Mouse (Mus musculus): ENCODE data around the gene Cdk17. TPM values are rescaled to one million over a fixed set of nuclear protein-coding genes. Genes with fewer than 3 reads are reported as not detected.

The Cdk17 gene
- 49.9 and 53.6 TPM in 2 replicates for polyA plus RNA-seq (2015; fragmentation: Nextera tagmentation; extraction: Ambion mirVana)

DNA sequence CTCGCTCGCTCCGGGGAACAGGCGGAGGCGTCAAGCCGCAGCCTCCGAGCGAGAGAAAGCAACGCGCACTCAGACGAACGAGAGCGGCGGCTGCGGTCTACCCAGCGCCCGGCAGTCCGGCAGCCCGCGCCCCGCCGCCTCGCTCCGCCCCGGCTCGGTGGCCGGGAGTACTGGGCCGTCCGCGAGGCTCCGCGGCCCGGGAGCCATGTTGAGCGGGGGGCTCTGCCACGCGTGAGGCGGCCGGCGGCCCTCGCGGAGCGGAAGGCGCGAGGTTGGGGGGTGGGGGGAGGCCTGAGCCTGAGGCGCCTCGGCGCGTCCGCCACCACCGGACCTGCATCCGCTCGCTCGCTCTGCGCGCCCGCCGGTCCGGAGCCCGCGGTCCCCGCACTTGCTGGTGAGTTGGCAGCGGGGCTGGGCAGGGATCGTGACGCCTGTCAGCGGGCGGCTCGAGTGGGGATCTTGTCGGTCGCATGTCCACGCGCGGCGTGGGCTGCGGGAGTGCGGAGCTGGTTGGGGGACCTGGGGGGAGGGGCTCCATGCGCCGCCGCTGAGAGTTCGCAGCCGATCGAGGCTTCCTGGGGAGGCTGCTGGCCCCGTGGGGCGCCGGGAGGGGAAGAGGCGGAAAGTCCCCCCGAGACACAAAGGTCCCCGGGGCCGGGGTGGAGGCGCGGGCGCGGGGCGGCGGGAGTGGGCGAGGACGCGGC, at the start of gene Cdk17:
Gene Cdk17, plus strand, starts transcription at position 69 of the 704 bp plus-strand sequence.
- Histone ChIP-seq H3K9me3 (ENCODE audit: control insufficient read depth, low read length) (no peaks in the 10 kb centered on the region), H3K4me3 (replicated peaks; ENCODE audit: low read length) (peak within 1 kb of the TSS; percentile 90), H3K27ac (ENCODE audit: low read length) (peak within 1 kb of the TSS; percentile 100), H3K4me2 (ENCODE audit: low read length) (peak within 1 kb of the TSS; percentile 78), H3K36me3 (ENCODE audit: control insufficient read depth, insufficient read depth) (no peaks in the 10 kb centered on the region), H3K9ac (replicated peaks; ENCODE audit: low read depth, low read length) (peak within 1 kb of the TSS; percentile 98), H3K4me1 (replicated peaks; ENCODE audit: control insufficient read depth, insufficient read depth, low read length) (peaks cover 27% of the 10 kb centered on the region), H3K27me3 (replicated peaks; ENCODE audit: control insufficient read depth, insufficient read depth, low read length) (no peaks in the 10 kb centered on the region)
- WGBS: under 1% methylated on average over 82 of the region's 97 CpGs
- peak; percentile 75 for ATAC-seq

DNA sequence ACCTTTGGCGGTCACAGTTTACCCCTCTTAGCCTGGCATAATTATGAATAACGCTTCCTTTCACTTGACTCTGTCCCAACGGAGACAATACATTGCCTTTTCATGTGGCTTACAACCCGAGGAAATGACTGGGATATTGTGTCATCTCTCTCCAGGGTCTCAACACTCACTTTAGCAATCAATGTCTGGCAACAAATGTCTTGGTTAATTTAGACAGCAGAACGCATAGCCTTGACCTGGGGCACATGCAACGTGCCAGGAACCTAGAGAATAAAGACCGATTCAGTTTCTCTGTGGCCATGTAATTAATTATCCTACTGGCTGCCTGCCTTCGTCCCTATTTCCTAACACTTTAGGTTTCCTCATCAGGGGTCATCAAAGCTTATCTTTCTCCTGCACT, 49.3 kb upstream of the Cdk17 start:
- H3K9me3 ChIP-seq (ENCODE audit: control insufficient read depth, low read length): no peaks in the 10 kb centered on the region
- H3K27me3 ChIP-seq (replicated peaks; ENCODE audit: control insufficient read depth, insufficient read depth, low read length): no peaks in the 10 kb centered on the region
- 39% methylated on average over 8 of the region's 8 CpGs for WGBS
- H3K27ac ChIP-seq (ENCODE audit: low read length): no peak overlapping the region
- H3K36me3 ChIP-seq (ENCODE audit: control insufficient read depth, insufficient read depth): no peaks in the 10 kb centered on the region
- H3K4me1 ChIP-seq (replicated peaks; ENCODE audit: control insufficient read depth, insufficient read depth, low read length): no peaks in the 10 kb centered on the region
- H3K4me3 ChIP-seq (replicated peaks; ENCODE audit: low read length): no peak overlapping the region
- H3K4me2 ChIP-seq (ENCODE audit: low read length): no peak overlapping the region
- H3K9ac ChIP-seq (replicated peaks; ENCODE audit: low read depth, low read length): no peak overlapping the region
- no peak for ATAC-seq

DNA sequence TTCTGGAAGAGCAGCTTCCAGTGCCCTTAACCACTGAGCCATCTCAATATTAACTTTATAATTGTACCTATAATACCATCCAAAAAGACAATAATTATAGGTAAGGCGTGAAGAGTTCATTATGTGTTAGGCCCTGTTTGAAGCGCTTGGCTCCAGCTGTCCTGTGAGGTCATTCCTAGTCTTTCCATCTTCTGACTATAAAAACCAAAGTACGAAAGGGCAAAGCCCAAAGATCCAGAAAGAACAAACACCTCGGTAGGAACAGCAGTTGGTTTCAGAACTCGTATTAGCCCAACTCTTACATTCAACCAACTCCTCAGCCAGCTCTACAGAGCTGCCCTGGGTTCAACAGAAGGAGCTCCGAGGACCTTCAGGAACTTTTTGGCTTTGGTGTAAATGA, 48.7 kb upstream of the Cdk17 start:
- WGBS: 86% methylated on average over 6 of the region's 6 CpGs
- Histone ChIP-seq H3K4me2 (ENCODE audit: low read length) (no peak overlapping the region), H3K27me3 (replicated peaks; ENCODE audit: control insufficient read depth, insufficient read depth, low read length) (no peaks in the 10 kb centered on the region), H3K27ac (ENCODE audit: low read length) (no peak overlapping the region), H3K4me1 (replicated peaks; ENCODE audit: control insufficient read depth, insufficient read depth, low read length) (no peaks in the 10 kb centered on the region), H3K36me3 (ENCODE audit: control insufficient read depth, insufficient read depth) (no peaks in the 10 kb centered on the region), H3K4me3 (replicated peaks; ENCODE audit: low read length) (no peak overlapping the region), H3K9me3 (ENCODE audit: control insufficient read depth, low read length) (no peaks in the 10 kb centered on the region), H3K9ac (replicated peaks; ENCODE audit: low read depth, low read length) (no peak overlapping the region)
- ATAC-seq: no peak

DNA sequence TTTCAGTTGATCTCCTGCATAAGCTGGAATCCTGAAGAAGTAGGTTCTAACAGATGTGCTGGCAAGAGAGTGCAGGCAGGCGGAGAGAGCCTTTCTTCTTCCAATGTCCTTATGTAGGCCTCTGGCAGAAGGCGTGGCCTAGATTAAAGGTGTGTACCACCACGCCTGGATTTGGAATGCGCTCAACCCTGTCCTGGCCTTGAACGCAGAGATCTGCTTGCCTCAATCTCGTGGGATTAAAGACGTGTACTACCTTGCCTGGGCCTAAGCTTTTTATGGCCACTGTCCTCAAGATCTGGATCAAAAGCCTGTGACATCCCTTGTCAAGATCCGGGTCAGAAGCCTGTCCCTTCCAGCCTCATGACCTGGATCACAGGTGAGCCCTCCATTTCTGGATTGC, 46.7 kb upstream of the Cdk17 start:
- no peak overlapping the region for H3K9ac ChIP-seq (replicated peaks; ENCODE audit: low read depth, low read length)
- no peak overlapping the region for H3K4me3 ChIP-seq (replicated peaks; ENCODE audit: low read length)
- 91% methylated on average over 8 of the region's 8 CpGs for WGBS
- H3K4me1 ChIP-seq (replicated peaks; ENCODE audit: control insufficient read depth, insufficient read depth, low read length): no peaks in the 10 kb centered on the region
- H3K4me2 ChIP-seq (ENCODE audit: low read length): no peak overlapping the region
- H3K27me3 ChIP-seq (replicated peaks; ENCODE audit: control insufficient read depth, insufficient read depth, low read length): no peaks in the 10 kb centered on the region
- no peak for ATAC-seq
- no peaks in the 10 kb centered on the region for H3K36me3 ChIP-seq (ENCODE audit: control insufficient read depth, insufficient read depth)
- H3K27ac ChIP-seq (ENCODE audit: low read length): no peak overlapping the region
- no peaks in the 10 kb centered on the region; the same call in 1 of the 2 replicates for H3K9me3 ChIP-seq (ENCODE audit: control insufficient read depth, low read length)

DNA sequence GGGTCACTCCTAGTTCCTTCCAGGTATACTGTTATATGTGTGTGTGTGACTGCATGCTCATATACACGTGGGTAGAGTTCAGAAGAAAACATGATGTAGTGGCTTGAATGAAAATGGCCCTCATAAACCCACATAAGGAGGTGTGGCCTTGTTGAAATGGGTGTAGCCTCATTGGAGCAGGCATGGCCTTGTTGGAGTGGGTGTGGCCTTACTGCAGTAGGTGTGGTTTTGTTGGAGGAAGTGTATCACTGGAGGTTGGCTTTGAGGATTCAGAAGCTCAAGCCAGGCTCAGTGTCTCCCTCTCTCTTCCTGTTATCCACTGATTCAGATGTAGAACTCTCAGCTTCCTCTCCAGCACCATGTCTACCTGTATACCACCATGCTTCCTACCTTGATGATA, 45.9 kb upstream of the Cdk17 start:
- H3K36me3 ChIP-seq (ENCODE audit: control insufficient read depth, insufficient read depth): no peaks in the 10 kb centered on the region
- no peak overlapping the region for H3K27ac ChIP-seq (ENCODE audit: low read length)
- ATAC-seq: no peak
- H3K27me3 ChIP-seq (replicated peaks; ENCODE audit: control insufficient read depth, insufficient read depth, low read length): no peaks in the 10 kb centered on the region
- no peak overlapping the region for H3K4me3 ChIP-seq (replicated peaks; ENCODE audit: low read length)
- H3K4me1 ChIP-seq (replicated peaks; ENCODE audit: control insufficient read depth, insufficient read depth, low read length): no peaks in the 10 kb centered on the region
- H3K9ac ChIP-seq (replicated peaks; ENCODE audit: low read depth, low read length): no peak overlapping the region
- no peaks in the 10 kb centered on the region; the same call in 1 of the 2 replicates for H3K9me3 ChIP-seq (ENCODE audit: control insufficient read depth, low read length)
- H3K4me2 ChIP-seq (ENCODE audit: low read length): no peak overlapping the region
- WGBS: 71% methylated on average over 1 of the region's 1 CpGs

DNA sequence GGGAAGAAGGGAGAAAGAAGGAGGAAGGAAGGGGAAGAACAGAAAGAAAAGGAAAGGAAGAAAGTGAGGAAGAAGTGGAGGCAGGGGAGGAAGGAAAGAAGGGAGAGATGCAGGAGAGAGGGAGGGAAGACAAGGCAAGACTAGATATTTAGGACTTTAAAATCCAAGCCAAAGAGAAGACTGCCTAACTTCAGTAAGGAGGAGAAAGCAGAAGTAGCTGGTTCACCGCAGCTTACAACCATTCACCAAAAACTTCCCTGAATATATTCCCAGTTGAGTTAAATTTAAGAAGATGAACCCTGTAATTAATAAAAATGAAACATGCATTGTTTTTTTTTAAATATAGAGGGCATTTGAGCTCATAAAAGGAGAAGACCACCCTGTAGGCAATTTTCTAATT, 44.9 kb upstream of the Cdk17 start:
- H3K9me3 ChIP-seq (ENCODE audit: control insufficient read depth, low read length): no peaks in the 10 kb centered on the region; the same call in 1 of the 2 replicates
- no peak overlapping the region for H3K9ac ChIP-seq (replicated peaks; ENCODE audit: low read depth, low read length)
- no peaks in the 10 kb centered on the region for H3K36me3 ChIP-seq (ENCODE audit: control insufficient read depth, insufficient read depth)
- no peak overlapping the region for H3K4me2 ChIP-seq (ENCODE audit: low read length)
- 94% methylated on average over 1 of the region's 1 CpGs for WGBS
- no peak for ATAC-seq
- H3K27me3 ChIP-seq (replicated peaks; ENCODE audit: control insufficient read depth, insufficient read depth, low read length): no peaks in the 10 kb centered on the region
- H3K4me3 ChIP-seq (replicated peaks; ENCODE audit: low read length): no peak overlapping the region
- no peak overlapping the region for H3K27ac ChIP-seq (ENCODE audit: low read length)
- H3K4me1 ChIP-seq (replicated peaks; ENCODE audit: control insufficient read depth, insufficient read depth, low read length): no peaks in the 10 kb centered on the region

DNA sequence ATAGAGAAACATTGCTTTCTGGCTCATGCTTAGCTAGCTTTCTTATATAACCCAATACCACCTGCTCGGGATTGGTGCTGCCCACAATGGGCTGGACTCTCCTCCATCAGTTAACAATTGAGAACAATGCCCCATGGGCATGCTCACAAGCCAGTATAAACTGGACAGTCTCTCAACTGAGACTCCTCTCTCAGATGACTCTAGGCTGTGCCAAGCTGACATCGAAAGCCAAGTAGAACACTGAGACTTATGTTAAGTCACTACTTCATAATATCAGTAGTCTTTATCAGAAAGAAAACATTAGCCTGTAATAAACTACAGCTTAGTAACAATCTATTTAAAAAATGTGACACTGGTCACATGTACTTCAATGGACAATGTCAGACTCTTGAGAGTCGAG, 44.0 kb upstream of the Cdk17 start:
- ATAC-seq: no peak
- no peaks in the 10 kb centered on the region for H3K4me1 ChIP-seq (replicated peaks; ENCODE audit: control insufficient read depth, insufficient read depth, low read length)
- no peak overlapping the region for H3K27ac ChIP-seq (ENCODE audit: low read length)
- no peaks in the 10 kb centered on the region; the same call in 1 of the 2 replicates for H3K9me3 ChIP-seq (ENCODE audit: control insufficient read depth, low read length)
- no peak overlapping the region for H3K9ac ChIP-seq (replicated peaks; ENCODE audit: low read depth, low read length)
- H3K36me3 ChIP-seq (ENCODE audit: control insufficient read depth, insufficient read depth): no peaks in the 10 kb centered on the region
- no peak overlapping the region for H3K4me2 ChIP-seq (ENCODE audit: low read length)
- no peaks in the 10 kb centered on the region for H3K27me3 ChIP-seq (replicated peaks; ENCODE audit: control insufficient read depth, insufficient read depth, low read length)
- no peak overlapping the region for H3K4me3 ChIP-seq (replicated peaks; ENCODE audit: low read length)
- 82% methylated on average over 3 of the region's 3 CpGs for WGBS

DNA sequence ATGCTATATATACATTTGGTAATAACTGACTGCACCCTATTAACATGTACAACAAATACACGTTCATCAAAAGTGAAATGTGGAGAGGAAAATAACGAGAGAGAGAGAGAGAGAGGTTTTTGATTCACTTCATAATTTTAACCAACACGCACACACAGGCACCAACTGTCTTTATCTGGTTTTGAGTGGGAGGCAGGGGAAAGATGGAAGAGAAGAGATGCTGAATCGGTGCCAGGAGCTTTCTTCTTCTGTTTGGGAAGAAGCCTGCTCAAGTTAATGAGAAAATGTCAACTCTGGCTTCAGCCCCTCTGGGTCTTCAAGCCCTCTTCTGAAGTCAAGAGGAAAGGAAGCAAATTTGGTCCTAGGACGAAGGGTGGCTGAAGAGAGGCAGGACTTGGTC, 40.9 kb upstream of the Cdk17 start:
- H3K4me2 ChIP-seq (ENCODE audit: low read length): no peak overlapping the region
- peaks cover 16% of the 10 kb centered on the region for H3K4me1 ChIP-seq (replicated peaks; ENCODE audit: control insufficient read depth, insufficient read depth, low read length)
- ATAC-seq: no peak
- H3K9me3 ChIP-seq (ENCODE audit: control insufficient read depth, low read length): no peaks in the 10 kb centered on the region; the same call in 1 of the 2 replicates
- H3K9ac ChIP-seq (replicated peaks; ENCODE audit: low read depth, low read length): no peak overlapping the region
- H3K27ac ChIP-seq (ENCODE audit: low read length): no peak overlapping the region
- no peak overlapping the region for H3K4me3 ChIP-seq (replicated peaks; ENCODE audit: low read length)
- no peaks in the 10 kb centered on the region for H3K36me3 ChIP-seq (ENCODE audit: control insufficient read depth, insufficient read depth)
- H3K27me3 ChIP-seq (replicated peaks; ENCODE audit: control insufficient read depth, insufficient read depth, low read length): no peaks in the 10 kb centered on the region
- 39% methylated on average over 5 of the region's 5 CpGs for WGBS

DNA sequence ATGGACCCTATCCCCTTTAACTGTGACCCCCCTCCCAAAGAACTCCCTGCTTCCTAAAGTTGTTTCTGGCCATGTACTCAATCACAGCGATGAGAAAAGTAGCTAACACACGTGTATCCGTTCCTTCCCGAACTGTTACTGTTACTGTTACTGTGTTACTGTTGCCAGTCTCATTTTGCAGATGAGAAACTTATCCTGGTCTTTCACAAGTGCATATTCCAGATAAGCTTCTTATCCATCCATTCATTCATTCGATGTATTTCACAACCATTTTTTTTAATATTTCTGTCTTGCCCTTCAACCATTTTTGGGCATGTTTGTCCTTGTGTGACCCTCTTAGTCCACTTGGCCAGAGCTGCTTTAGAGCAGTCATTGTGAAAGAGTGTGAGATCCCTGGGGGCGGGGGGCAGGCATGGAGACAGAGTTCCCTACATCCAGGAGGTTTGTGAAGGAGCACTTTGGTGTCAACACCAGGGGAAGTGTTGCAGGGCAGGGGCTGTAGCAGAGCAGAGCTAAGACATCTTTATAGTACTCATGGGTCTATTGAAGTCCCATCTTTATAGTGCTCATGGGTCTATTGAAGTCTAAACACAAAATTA, 39.3 kb upstream of the Cdk17 start:
- Histone ChIP-seq H3K27me3 (replicated peaks; ENCODE audit: control insufficient read depth, insufficient read depth, low read length) (no peaks in the 10 kb centered on the region), H3K9me3 (ENCODE audit: control insufficient read depth, low read length) (no peaks in the 10 kb centered on the region; the same call in 1 of the 2 replicates), H3K36me3 (ENCODE audit: control insufficient read depth, insufficient read depth) (no peaks in the 10 kb centered on the region), H3K4me1 (replicated peaks; ENCODE audit: control insufficient read depth, insufficient read depth, low read length) (peaks cover 16% of the 10 kb centered on the region), H3K27ac (ENCODE audit: low read length) (no peak overlapping the region), H3K4me3 (replicated peaks; ENCODE audit: low read length) (no peak overlapping the region), H3K9ac (replicated peaks; ENCODE audit: low read depth, low read length) (no peak overlapping the region), H3K4me2 (ENCODE audit: low read length) (no peak overlapping the region)
- whole genome bisulfite sequencing: 94% methylated on average over 6 of the region's 6 CpGs
- ATAC-seq: no peak

All from forebrain, embryonic 16.5 days (tissue).